In the genomic region with DNA sequence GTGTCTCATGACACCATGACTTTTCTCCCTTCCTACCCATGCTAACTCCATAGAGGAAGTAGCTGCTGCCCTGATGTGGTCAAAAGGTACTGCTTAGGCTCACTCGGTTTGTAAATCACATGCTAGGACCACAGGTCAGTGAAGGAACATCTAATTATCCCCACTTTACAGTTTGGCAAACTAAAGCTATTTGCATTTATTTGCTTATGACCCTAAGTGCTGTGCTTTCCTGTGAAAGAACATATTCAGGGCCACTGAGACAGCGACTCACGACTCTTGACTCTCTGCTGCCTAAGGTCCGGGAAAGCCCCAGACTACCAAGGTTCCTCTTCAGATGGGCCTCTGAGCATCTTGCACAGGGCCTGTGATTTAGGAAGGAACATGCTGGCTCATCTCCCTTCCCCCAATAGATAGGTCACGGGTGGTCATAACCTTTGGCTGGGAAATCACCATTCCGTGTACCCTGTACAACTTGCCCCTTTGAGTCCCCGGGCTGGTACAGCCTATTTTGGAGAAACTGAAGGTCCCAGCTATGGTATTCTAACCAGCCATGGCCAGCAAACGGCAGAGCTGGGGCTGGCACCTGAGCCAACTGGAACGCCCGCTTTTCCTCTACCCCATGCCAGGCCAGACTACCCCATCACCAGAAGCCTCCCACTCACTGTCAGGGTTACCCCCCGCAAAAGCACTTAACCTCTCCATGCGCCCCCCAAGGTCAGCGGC, we compare ENCODE assay signal across 9 mouse cellular contexts. TPM values are rescaled to one million over a fixed set of nuclear protein-coding genes. Genes with fewer than 3 reads are reported as not detected.
A peak's percentile ranks its signal among the peaks of the same experiment; 100 is the strongest.
DNase-seq lines count a peak whose midpoint lies in the region; ATAC-seq and TF ChIP-seq lines count a peak whose summit lies in the region.
"Had no signal": no experiment of that assay in that cellular context is flagged by ENCODE, and none has a peak within 500 bp of the region (broad histone marks: within the 10 kb centered on the region; RNA-seq: fewer than 3 reads in every experiment).

No protein-coding gene starts in this region.

- DNase-seq in adrenal gland, postnatal 36 days: peak; percentile 32 to 55
- DNase-seq in adrenal gland, postnatal 4 days (ENCODE audit: low spot score in 2 of 2): no peak
- no peak for DNase-seq in ES-E14 (ENCODE audit: low read depth, low spot score)
- DNase-seq in large intestine, adult 2 months (ENCODE audit: low read depth, low spot score): peak; percentile 14
- peak; percentile 71 to 81 for DNase-seq in monocyte, adult 2 months (ENCODE audit: low read depth in 1 of 2, low spot score in 2 of 2)
- no peak for DNase-seq in frontal cortex, postnatal 36 days (ENCODE audit: low spot score in 2 of 2)

- no peak for ATAC-seq in heart, embryonic 12.5 days (ENCODE audit: insufficient number of reproducible peaks, low FRiP score)
- ATAC-seq in erythroid progenitor cell, adult 5-6 weeks (replicated peaks; ENCODE audit: low FRiP score, poor library complexity, severe bottlenecking): no peak

- H3K36me3 ChIP-seq in ES-E14 (ENCODE audit: control insufficient read depth, insufficient read depth, low read length, poor library complexity, severe bottlenecking): peaks cover 3% of the 10 kb centered on the region; the same call in 1 of the 2 replicates
- no peaks in the 10 kb centered on the region for H3K36me3 ChIP-seq in heart, embryonic 12.5 days

- peak overlapping the region; percentile 89 to 96 for H3K4me3 ChIP-seq in ES-E14 (ENCODE audit: insufficient read depth in 1 of 2, low read depth in 1 of 2, low read length in 2 of 2, poor library complexity in 1 of 2, severe bottlenecking in 1 of 2)
- peak overlapping the region; percentile 82 for H3K4me3 ChIP-seq in heart, embryonic 12.5 days

- H3K27ac ChIP-seq in ES-E14 (ENCODE audit: insufficient read depth, low read depth, low read length, poor library complexity, severe bottlenecking): peak overlapping the region; percentile 100
- peak overlapping the region; percentile 77 for H3K27ac ChIP-seq in heart, embryonic 12.5 days (ENCODE audit: poor library complexity, severe bottlenecking)

- H3K27me3 ChIP-seq in heart, embryonic 12.5 days (replicated peaks): no peaks in the 10 kb centered on the region
- H3K27me3 ChIP-seq: Patski had no signal

- in situ Hi-C loops in ES-E14 (cut with MboI; ENCODE audit: low sequenced_read_pairs in 2 of 2, unreplicated experiment in 2 of 2): no loop called here

- H3K9ac ChIP-seq in ES-E14 (ENCODE audit: insufficient read depth, low read depth, low read length, poor library complexity, severe bottlenecking): peak overlapping the region; percentile 98
- peak overlapping the region; percentile 86 for H3K9ac ChIP-seq in heart, embryonic 12.5 days

- 8% methylated on average over 13 of the region's 13 CpGs for WGBS in heart, embryonic 12.5 days
- WGBS in large intestine, adult 2 months: 4% methylated on average over 13 of the region's 13 CpGs

- H3K9me3 ChIP-seq in ES-E14 (ENCODE audit: control insufficient read depth, insufficient read depth, low read depth, low read length): no peaks in the 10 kb centered on the region
- H3K9me3 ChIP-seq in heart, embryonic 12.5 days (replicated peaks): no peaks in the 10 kb centered on the region

- H3K4me2 ChIP-seq in heart, embryonic 12.5 days: peak overlapping the region; percentile 76

- H3K4me1 ChIP-seq in ES-E14 (ENCODE audit: control insufficient read depth in 2 of 2, insufficient read depth in 2 of 2, low read length in 2 of 2, poor library complexity in 1 of 2): peaks cover 12 to 16% of the 10 kb centered on the region in 2 experiments
- H3K4me1 ChIP-seq in heart, embryonic 12.5 days (replicated peaks): peaks cover 55% of the 10 kb centered on the region

TF ChIP-seq in ES-E14, 5 proteins besides CTCF, POLR2A, EP300 and RAD21:
- TF ChIP-seq CHD2 (IDR thresholded peaks at IDR 0.05; ENCODE audit: low read depth, low read length): no peak
- TF ChIP-seq ZNF384 (IDR thresholded peaks at IDR 0.05; ENCODE audit: low read depth, low read length): no peak
- no peak for TF ChIP-seq ZC3H11A (IDR thresholded peaks at IDR 0.05; ENCODE audit: borderline replicate concordance, low read depth, low read length)
- no peak for TF ChIP-seq HCFC1 (IDR thresholded peaks at IDR 0.05; ENCODE audit: borderline replicate concordance, insufficient read depth, low read length)
- no peak for TF ChIP-seq MAFK (IDR thresholded peaks at IDR 0.05; ENCODE audit: insufficient read depth, low read depth, low read length)

RNA-seq across cellular contexts. Expression of a gene that starts 3.8 kb away (rescaled TPM):
- 10 to 100 TPM; 38.6 to 41.5 TPM for total RNA-seq in adrenal gland, postnatal 36 days (2021)
- 10 to 100 TPM; 49.0 to 59.7 TPM for total RNA-seq in adrenal gland, postnatal 4 days (2021)
- 113 and 142 TPM in 2 replicates for total RNA-seq in ES-E14 (2012; rRNA removed)
- polyA plus RNA-seq in heart, embryonic 12.5 days (2016; fragmentation: Nextera tagmentation; extraction: Ambion mirVana): 1.8 and 2.2 TPM in 2 replicates
- 15.8 and 23.9 TPM in 2 replicates for polyA plus RNA-seq in large intestine, adult 2 months (2012; rRNA removed)
- 2.1 and 9.7 TPM in 2 replicates for total RNA-seq in erythroid progenitor cell, adult 5-6 weeks (2015; ENCODE audit: low replicate concordance)
- total RNA-seq in erythroid progenitor cell, adult 5-6 weeks (2017; ENCODE audit: low replicate concordance): 1.3 and 3.9 TPM in 2 replicates

RNA-seq across cellular contexts. Expression of a gene that starts 26.2 kb away (rescaled TPM):
- 100 to 1,000 TPM; 187 to 222 TPM for total RNA-seq in adrenal gland, postnatal 36 days (2021)
- total RNA-seq in adrenal gland, postnatal 4 days (2021): 100 to 1,000 TPM; 105 to 109 TPM
- total RNA-seq in ES-E14 (2012; rRNA removed): 49.9 and 66.0 TPM in 2 replicates
- polyA plus RNA-seq in heart, embryonic 12.5 days (2016; fragmentation: Nextera tagmentation; extraction: Ambion mirVana): 40.5 and 44.8 TPM in 2 replicates
- 318 and 359 TPM in 2 replicates for polyA plus RNA-seq in large intestine, adult 2 months (2012; rRNA removed)
- total RNA-seq in erythroid progenitor cell, adult 5-6 weeks (2015; ENCODE audit: low replicate concordance): 6.3 TPM in 1 of 2 replicates, not detected in the other
- not detected in 2 replicates for total RNA-seq in erythroid progenitor cell, adult 5-6 weeks (2017; ENCODE audit: low replicate concordance)

RNA-seq across cellular contexts. Expression of a gene that starts 29.9 kb away (rescaled TPM):
- 1 to 10 TPM; 4.9 to 5.8 TPM for total RNA-seq in adrenal gland, postnatal 36 days (2021)
- 1 to 10 TPM; 4.2 to 4.7 TPM for total RNA-seq in adrenal gland, postnatal 4 days (2021)
- 100 and 109 TPM in 2 replicates for total RNA-seq in ES-E14 (2012; rRNA removed)
- 2.0 and 2.5 TPM in 2 replicates for polyA plus RNA-seq in heart, embryonic 12.5 days (2016; fragmentation: Nextera tagmentation; extraction: Ambion mirVana)
- 1.2 and 1.5 TPM in 2 replicates for polyA plus RNA-seq in large intestine, adult 2 months (2012; rRNA removed)
- total RNA-seq in erythroid progenitor cell, adult 5-6 weeks (2015; ENCODE audit: low replicate concordance): 1.4 TPM in 1 of 2 replicates, not detected in the other
- total RNA-seq in erythroid progenitor cell, adult 5-6 weeks (2017; ENCODE audit: low replicate concordance): not detected in 2 replicates

RNA-seq across cellular contexts. Expression of a gene that starts 40.9 kb away (rescaled TPM):
- total RNA-seq in adrenal gland, postnatal 36 days (2021): 10 to 100 TPM; 25.7 to 28.5 TPM
- 10 to 100 TPM; 69.9 to 71.5 TPM for total RNA-seq in adrenal gland, postnatal 4 days (2021)
- 20.1 and 28.4 TPM in 2 replicates for total RNA-seq in ES-E14 (2012; rRNA removed)
- polyA plus RNA-seq in heart, embryonic 12.5 days (2016; fragmentation: Nextera tagmentation; extraction: Ambion mirVana): 11.0 and 12.3 TPM in 2 replicates
- polyA plus RNA-seq in large intestine, adult 2 months (2012; rRNA removed): 26.2 and 38.3 TPM in 2 replicates
- total RNA-seq in erythroid progenitor cell, adult 5-6 weeks (2015; ENCODE audit: low replicate concordance): 5.9 TPM in 1 of 2 replicates, not detected in the other
- total RNA-seq in erythroid progenitor cell, adult 5-6 weeks (2017; ENCODE audit: low replicate concordance): 2.1 TPM in 1 of 2 replicates, not detected in the other

RNA-seq across cellular contexts. Expression of a gene that starts 43.8 kb away (rescaled TPM):
- total RNA-seq in adrenal gland, postnatal 36 days (2021): 100 to 1,000 TPM; 227 to 235 TPM
- total RNA-seq in adrenal gland, postnatal 4 days (2021): 100 to 1,000 TPM; 193 to 221 TPM
- total RNA-seq in ES-E14 (2012; rRNA removed): 522 and 677 TPM in 2 replicates
- 342 and 374 TPM in 2 replicates for polyA plus RNA-seq in heart, embryonic 12.5 days (2016; fragmentation: Nextera tagmentation; extraction: Ambion mirVana)
- polyA plus RNA-seq in large intestine, adult 2 months (2012; rRNA removed): 509 and 538 TPM in 2 replicates
- 20.5 and 50.7 TPM in 2 replicates for total RNA-seq in erythroid progenitor cell, adult 5-6 weeks (2015; ENCODE audit: low replicate concordance)
- 7.9 and 45.8 TPM in 2 replicates for total RNA-seq in erythroid progenitor cell, adult 5-6 weeks (2017; ENCODE audit: low replicate concordance)

Comparison
In these comparisons a context has a peak if more than half of its experiments do, and no peak if none do; other contexts are left out.
1. DNase-seq: peak in adrenal gland, postnatal 36 days (2 of 2), large intestine, adult 2 months (single experiment) and monocyte, adult 2 months (2 of 2); none in adrenal gland, postnatal 4 days (0 of 2), ES-E14 (single experiment) and frontal cortex, postnatal 36 days (0 of 2).
2. RNA of a gene that starts 29.9 kb away (total RNA-seq): 100 to 109 TPM in ES-E14; 4.9 to 5.8 TPM in adrenal gland, postnatal 36 days, 4.2 to 4.7 TPM in adrenal gland, postnatal 4 days and 1.4 TPM in erythroid progenitor cell, adult 5-6 weeks; every median in the first group is over 10 times any median in the second.